Mouse (Mus musculus): ENCODE measurements around the gene Dedd2. TPM values are rescaled to one million over a fixed set of nuclear protein-coding genes. Genes with fewer than 3 reads are reported as not detected.

Dedd2 gene
- polyA plus RNA-seq, 1 experiment from 2014 or later, result 5.2 TPM

GRCm38 (mm10) chr7:25227523-25228300, 7.3 kb upstream of the Dedd2 start:
- Histone ChIP-seq H3K4me3 (ENCODE audit: low read depth, low read length) (no peak overlapping the region), H3K4me1 (ENCODE audit: insufficient read depth) (no peaks in the 10 kb centered on the region), H3K27ac (ENCODE audit: low read depth) (no peak overlapping the region), H3K4me2 (no peak overlapping the region), H3K9me3 (ENCODE audit: low read depth, low read length) (no peaks in the 10 kb centered on the region), H3K9ac (no peak overlapping the region), H3K27me3 (ENCODE audit: insufficient read depth, low read length) (no peaks in the 10 kb centered on the region), H3K36me3 (ENCODE audit: insufficient read depth) (peaks cover 93% of the 10 kb centered on the region)
- ATAC-seq (ENCODE audit: insufficient read depth), result no peak
- DNase-seq, result no peak
- 91% methylated on average over 1 of the region's 1 CpGs for WGBS
- no peak for TF ChIP-seq CTCF (IDR thresholded peaks at IDR 0.05; ENCODE audit: low read depth)

GRCm38 (mm10) chr7:25222275-25222967, 2.0 kb upstream of the Dedd2 start:
- peaks cover 40% of the 10 kb centered on the region for H3K36me3 ChIP-seq (ENCODE audit: insufficient read depth)
- H3K4me2 ChIP-seq, result peak overlapping the region; percentile 71
- TF ChIP-seq CTCF (IDR thresholded peaks at IDR 0.05; ENCODE audit: low read depth), result no peak
- H3K9ac ChIP-seq, result peak overlapping the region; percentile 64
- H3K9me3 ChIP-seq (ENCODE audit: low read depth, low read length), result no peaks in the 10 kb centered on the region
- WGBS, result 74% methylated on average over 10 of the region's 10 CpGs
- no peak for DNase-seq
- peak overlapping the region; percentile 87; the same call in 1 of the 2 replicates for H3K27ac ChIP-seq (ENCODE audit: low read depth)
- H3K4me1 ChIP-seq (ENCODE audit: insufficient read depth), result peaks cover 11% of the 10 kb centered on the region
- ATAC-seq (ENCODE audit: insufficient read depth), result no peak
- no peaks in the 10 kb centered on the region for H3K27me3 ChIP-seq (ENCODE audit: insufficient read depth, low read length)
- H3K4me3 ChIP-seq (ENCODE audit: low read depth, low read length), result peak overlapping the region; percentile 65

GRCm38 (mm10) chr7:25221102-25221883, 878 bp upstream of the Dedd2 start, which contains the start of gene Zfp526:
Gene Zfp526 (plus strand): TSS chr7:25221425.
- DNase-seq (peak; percentile 99), ATAC-seq (ENCODE audit: insufficient read depth) (peak; percentile 95)
- Histone ChIP-seq H3K9me3 (ENCODE audit: low read depth, low read length) (no peaks in the 10 kb centered on the region), H3K9ac (peak within 1 kb of the TSS; percentile 64), H3K27me3 (ENCODE audit: insufficient read depth, low read length) (no peaks in the 10 kb centered on the region), H3K4me1 (ENCODE audit: insufficient read depth) (peaks cover 11% of the 10 kb centered on the region), H3K4me3 (ENCODE audit: low read depth, low read length) (peak within 1 kb of the TSS; percentile 65), H3K4me2 (peak within 1 kb of the TSS; percentile 71), H3K27ac (ENCODE audit: low read depth) (peak within 1 kb of the TSS; percentile 87), H3K36me3 (ENCODE audit: insufficient read depth) (peaks cover 28% of the 10 kb centered on the region)
- peak; percentile 31; the same call in 1 of the 2 replicates for TF ChIP-seq CTCF (IDR thresholded peaks at IDR 0.05; ENCODE audit: low read depth)
- 0% methylated on average over 45 of the region's 45 CpGs for WGBS

- Histone ChIP-seq H3K9me3 (ENCODE audit: low read depth, low read length) (no peaks in the 10 kb centered on the region), H3K4me1 (ENCODE audit: insufficient read depth) (peaks cover 11% of the 10 kb centered on the region), H3K4me3 (ENCODE audit: low read depth, low read length) (peak overlapping the region; percentile 65), H3K4me2 (peak overlapping the region; percentile 71), H3K27me3 (ENCODE audit: insufficient read depth, low read length) (no peaks in the 10 kb centered on the region), H3K27ac (ENCODE audit: low read depth) (peak overlapping the region; percentile 69), H3K36me3 (ENCODE audit: insufficient read depth) (peaks cover 19% of the 10 kb centered on the region), H3K9ac (peak overlapping the region; percentile 61)
- WGBS, result 3% methylated on average over 31 of the region's 31 CpGs
- peak; percentile 55 for ATAC-seq (ENCODE audit: insufficient read depth)
- peak; percentile 97 for DNase-seq
- no peak for TF ChIP-seq CTCF (IDR thresholded peaks at IDR 0.05; ENCODE audit: low read depth)
Observed at GRCm38 (mm10) chr7:25219756-25220456, 509 bp downstream of the Dedd2 start.

GRCm38 (mm10) chr7:25219416-25219750, 1.0 kb downstream of the Dedd2 start:
- Histone ChIP-seq H3K4me3 (ENCODE audit: low read depth, low read length) (peak overlapping the region; percentile 65), H3K36me3 (ENCODE audit: insufficient read depth) (peaks cover 14% of the 10 kb centered on the region), H3K4me2 (peak overlapping the region; percentile 71), H3K27me3 (ENCODE audit: insufficient read depth, low read length) (no peaks in the 10 kb centered on the region), H3K9me3 (ENCODE audit: low read depth, low read length) (no peaks in the 10 kb centered on the region), H3K4me1 (ENCODE audit: insufficient read depth) (peaks cover 11% of the 10 kb centered on the region), H3K9ac (peak overlapping the region; percentile 61), H3K27ac (ENCODE audit: low read depth) (peak overlapping the region; percentile 69)
- no peak for DNase-seq
- no peak for TF ChIP-seq CTCF (IDR thresholded peaks at IDR 0.05; ENCODE audit: low read depth)
- peak; percentile 9 for ATAC-seq (ENCODE audit: insufficient read depth)
- WGBS, result 0% methylated on average over 16 of the region's 16 CpGs

GRCm38 (mm10) chr7:25218705-25219415, 1.6 kb downstream of the Dedd2 start:
- peak overlapping the region; percentile 65 for H3K4me3 ChIP-seq (ENCODE audit: low read depth, low read length)
- peak overlapping the region; percentile 61 for H3K9ac ChIP-seq
- H3K9me3 ChIP-seq (ENCODE audit: low read depth, low read length), result no peaks in the 10 kb centered on the region
- peak overlapping the region; percentile 71 for H3K4me2 ChIP-seq
- H3K27ac ChIP-seq (ENCODE audit: low read depth), result peak overlapping the region; percentile 69
- under 1% methylated on average over 53 of the region's 53 CpGs for WGBS
- ATAC-seq (ENCODE audit: insufficient read depth) (peak; percentile 7), DNase-seq (peak; percentile 62)
- peak; percentile 42; the same call in 1 of the 2 replicates for TF ChIP-seq CTCF (IDR thresholded peaks at IDR 0.05; ENCODE audit: low read depth)
- H3K36me3 ChIP-seq (ENCODE audit: insufficient read depth), result peaks cover 9% of the 10 kb centered on the region
- H3K27me3 ChIP-seq (ENCODE audit: insufficient read depth, low read length), result no peaks in the 10 kb centered on the region
- H3K4me1 ChIP-seq (ENCODE audit: insufficient read depth), result peaks cover 11% of the 10 kb centered on the region
